Comparison of ENCODE assay signal across 9 mouse cellular contexts in genomic region chr1:153641940-153642501, GRCm38 (mm10). TPM values are rescaled to one million over a fixed set of nuclear protein-coding genes. Genes with fewer than 3 reads are reported as not detected.
DNase-seq lines count a peak whose midpoint lies in the region; ATAC-seq and TF ChIP-seq lines count a peak whose summit lies in the region.
"Had no signal": no experiment of that assay in that cellular context is flagged by ENCODE, and none has a peak within 500 bp of the region (broad histone marks: within the 10 kb centered on the region; RNA-seq: fewer than 3 reads in every experiment).

No protein-coding gene starts in this region.

- intact Hi-C loops in heart, postnatal 10 days (cut with DNase I), result loop anchor here (2.0 kb wide), 1 partner anchor 101 kb away; no protein-coding TSS in a partner anchor

- H3K9me3 ChIP-seq in liver, postnatal 0 days (ENCODE audit: low read length), result peaks cover 4% of the 10 kb centered on the region; the same call in 1 of the 2 replicates
- no peaks in the 10 kb centered on the region for H3K9me3 ChIP-seq in forebrain, embryonic 16.5 days (ENCODE audit: control insufficient read depth, low read length)
- H3K9me3 ChIP-seq: G1E had no signal

- 36% methylated on average over 13 of the region's 13 CpGs for WGBS in liver, postnatal 0 days (ENCODE audit: insufficient replicate concordance)
- WGBS in forebrain, embryonic 16.5 days, result 1% methylated on average over 13 of the region's 13 CpGs

- peak; percentile 9 for DNase-seq in liver
- no peak for DNase-seq in liver, postnatal 0 days
- peak; percentile 88 to 89 for DNase-seq in heart, postnatal 10 days
- DNase-seq in kidney, postnatal 14 days, result peak; percentile 81
- DNase-seq in lung, postnatal 36 days, result peak; percentile 53
- DNase-seq in skeletal muscle tissue, adult 2 months (ENCODE audit: low read depth, low spot score), result peak; percentile 21
- no peak for DNase-seq in spleen, postnatal 36 days (ENCODE audit: low spot score in 2 of 2)

- H3K36me3 ChIP-seq in liver, postnatal 0 days (replicated peaks; ENCODE audit: insufficient read depth, low read length), result no peaks in the 10 kb centered on the region
- H3K36me3 ChIP-seq in forebrain, embryonic 16.5 days (ENCODE audit: control insufficient read depth, insufficient read depth), result no peaks in the 10 kb centered on the region
- H3K36me3 ChIP-seq: G1E had no signal

- peaks cover 8% of the 10 kb centered on the region for H3K4me1 ChIP-seq in liver, postnatal 0 days (ENCODE audit: insufficient read depth)
- peaks cover 27% of the 10 kb centered on the region for H3K4me1 ChIP-seq in forebrain, embryonic 16.5 days (replicated peaks; ENCODE audit: control insufficient read depth, insufficient read depth, low read length)

- ATAC-seq in liver, postnatal 0 days, result no peak
- peak; percentile 89 for ATAC-seq in forebrain, embryonic 16.5 days

- no peak for TF ChIP-seq CTCF in liver, postnatal 0 days (IDR thresholded peaks at IDR 0.05; ENCODE audit: low read depth)

- H3K27ac ChIP-seq in liver, postnatal 0 days (ENCODE audit: low read depth), result no peak overlapping the region
- H3K27ac ChIP-seq in forebrain, embryonic 16.5 days (ENCODE audit: low read length), result peak overlapping the region; percentile 87

- no peak overlapping the region for H3K4me3 ChIP-seq in liver, postnatal 0 days (ENCODE audit: low read depth, low read length)
- 0 out of 2 replicates have a peak overlapping the region, but pooled peaks have one; percentile 5 for H3K4me3 ChIP-seq in forebrain, embryonic 16.5 days (replicated peaks; ENCODE audit: low read length)

- H3K27me3 ChIP-seq in liver, postnatal 0 days (ENCODE audit: insufficient read depth, low read length), result no peaks in the 10 kb centered on the region
- no peaks in the 10 kb centered on the region for H3K27me3 ChIP-seq in forebrain, embryonic 16.5 days (replicated peaks; ENCODE audit: control insufficient read depth, insufficient read depth, low read length)

- H3K4me2 ChIP-seq in liver, postnatal 0 days (ENCODE audit: low read depth, low read length), result no peak overlapping the region
- peak overlapping the region; percentile 44 for H3K4me2 ChIP-seq in forebrain, embryonic 16.5 days (ENCODE audit: low read length)

- H3K9ac ChIP-seq in liver, postnatal 0 days (replicated peaks), result no peak overlapping the region
- peak overlapping the region; percentile 35 for H3K9ac ChIP-seq in forebrain, embryonic 16.5 days (replicated peaks; ENCODE audit: low read depth, low read length)

- TF ChIP-seq EP300 in liver, postnatal 0 days (IDR thresholded peaks at IDR 0.05; ENCODE audit: low read depth), result no peak

RNA-seq across cellular contexts. Expression of gene Rgs8, which starts 10.8 kb away (rescaled TPM):
- polyA plus RNA-seq in liver, postnatal 0 days (2015; fragmentation: Nextera tagmentation; extraction: Ambion mirVana), result 0.05 TPM in 1 of 2 replicates, not detected in the other
- polyA plus RNA-seq in forebrain, embryonic 16.5 days (2015; fragmentation: Nextera tagmentation; extraction: Ambion mirVana), result 16.1 and 22.4 TPM in 2 replicates
- total RNA-seq in heart, postnatal 10 days (2021), result not detected
- polyA plus RNA-seq: G1E had no signal

Comparison
In these comparisons a context has a peak if more than half of its experiments do, and no peak if none do; other contexts are left out.
1. DNase-seq: peak in liver (single experiment), heart, postnatal 10 days (2 of 2), kidney, postnatal 14 days (single experiment), lung, postnatal 36 days (single experiment) and skeletal muscle tissue, adult 2 months (single experiment); none in liver, postnatal 0 days (single experiment) and spleen, postnatal 36 days (0 of 2).
2. RNA of gene Rgs8, which starts 10.8 kb away (polyA plus RNA-seq): 16.1 to 22.4 TPM in forebrain, embryonic 16.5 days; 0.05 TPM in liver, postnatal 0 days; every median in the first group is over 10 times any median in the second.